Mouse (Mus musculus) kidney, adult 18-20 months (tissue): ENCODE data around the gene Bdh1.
"Not testable (repeated sequence)": the region's sequence is repeated elsewhere in the genome, so short reads cannot be mapped to it uniquely, and the experiment has no call there.

Experiments used
- DNase-seq: peaks from one replicate; pipeline ENCODE4 v3.0.0; 2021

The Bdh1 gene

DNA sequence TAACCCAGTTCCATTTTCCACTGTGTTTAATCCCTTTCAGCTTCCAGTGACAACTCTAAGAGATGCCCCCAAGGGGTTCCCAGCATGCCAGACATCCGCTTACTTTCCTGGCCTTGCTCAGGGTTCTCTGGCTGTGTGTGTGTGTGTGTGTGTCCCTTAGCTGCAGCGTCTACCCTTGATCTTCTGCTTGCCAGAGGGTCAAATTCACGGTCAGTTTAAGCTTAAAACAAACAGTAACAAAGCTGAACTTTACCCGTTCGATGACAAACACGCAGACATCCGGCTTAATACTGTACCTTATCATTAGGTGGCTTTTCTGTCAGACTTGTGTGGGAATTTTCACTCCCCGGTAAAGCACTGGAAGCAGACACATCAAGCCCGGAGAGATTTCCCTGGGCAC lies at the start of gene Bdh1:
Gene Bdh1, plus strand, starts transcription at position 281 of the 400 bp plus-strand sequence.
- DNase-seq: no peak

DNA sequence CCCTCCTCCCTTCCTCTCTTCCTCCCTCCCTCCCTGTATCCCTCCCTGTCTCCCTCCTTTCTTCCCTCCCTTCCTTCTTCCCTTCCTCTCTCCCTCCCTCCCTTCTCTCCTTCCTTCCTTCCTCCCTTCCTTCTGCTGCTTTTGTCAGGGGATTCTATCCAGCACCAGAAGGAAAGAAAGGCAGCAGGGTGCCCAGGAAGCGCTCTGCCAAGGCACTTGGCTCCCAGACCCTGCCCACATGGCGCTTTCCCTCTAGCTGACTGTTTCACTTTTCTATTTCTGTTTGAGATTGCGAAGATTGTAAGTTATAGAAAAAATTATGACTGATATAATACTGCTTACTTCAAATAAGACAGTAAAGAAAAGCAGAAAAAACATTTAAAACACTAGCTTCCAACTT lies 49.8 kb upstream of the Bdh1 start:
- DNase-seq: not testable (repeated sequence)

DNA sequence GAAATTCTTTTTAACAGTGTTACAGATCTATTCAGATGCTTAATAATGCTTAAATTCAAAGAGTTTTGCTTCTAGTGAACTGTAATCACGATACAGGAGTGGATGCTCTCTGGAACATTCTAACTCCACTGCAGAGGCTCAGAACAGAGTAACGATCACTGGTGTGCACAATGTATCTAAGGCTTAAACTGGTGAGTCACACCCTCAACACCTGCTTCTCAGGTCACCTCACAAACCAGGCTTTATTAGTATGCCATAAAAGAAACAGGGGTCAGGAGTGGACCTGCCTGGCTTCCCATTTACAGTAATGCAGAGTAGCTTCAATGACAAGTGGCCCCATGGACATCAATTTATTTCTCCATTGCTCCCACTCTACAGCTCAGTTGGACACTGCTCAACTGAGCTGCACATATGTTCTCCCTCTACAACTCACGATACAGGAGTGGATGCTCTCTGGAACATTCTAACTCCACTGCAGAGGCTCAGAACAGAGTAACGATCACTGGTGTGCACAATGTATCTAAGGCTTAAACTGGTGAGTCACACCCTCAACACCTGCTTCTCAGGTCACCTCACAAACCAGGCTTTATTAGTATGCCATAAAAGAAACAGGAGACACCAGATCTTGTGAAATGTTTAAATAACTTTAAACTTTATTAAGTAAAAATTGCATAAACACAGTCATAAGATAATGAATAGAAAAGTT lies 46.0 kb upstream of the Bdh1 start:
- DNase-seq: not testable (repeated sequence)

DNA sequence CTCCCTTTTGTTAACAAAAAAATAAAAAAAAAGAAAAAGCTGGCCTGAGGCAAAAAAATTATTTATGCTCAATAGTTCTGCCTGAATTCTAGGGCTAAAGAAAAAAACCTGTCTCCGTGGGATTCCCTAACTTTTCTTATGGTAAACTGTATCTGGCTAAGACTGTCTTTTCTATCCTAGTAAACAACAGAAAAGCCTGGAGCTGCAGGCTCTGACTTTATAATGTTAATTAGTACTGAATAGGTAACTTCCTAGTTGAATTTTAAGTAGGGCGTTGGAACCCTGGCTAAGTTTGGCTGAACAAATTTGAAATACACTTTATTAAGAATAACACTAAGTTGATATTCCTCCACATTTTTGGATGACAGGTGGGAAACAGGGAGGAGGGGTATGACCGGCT lies 33.8 kb upstream of the Bdh1 start:
- DNase-seq: not testable (repeated sequence)

- DNase-seq: no peak
Measured at GRCm38 (mm10) chr16:31399231-31399630, 22.8 kb upstream of the Bdh1 start.

GRCm38 (mm10) chr16:31400908-31401692 lies 21.0 kb upstream of the Bdh1 start:
- peak; percentile 0 for DNase-seq

DNA sequence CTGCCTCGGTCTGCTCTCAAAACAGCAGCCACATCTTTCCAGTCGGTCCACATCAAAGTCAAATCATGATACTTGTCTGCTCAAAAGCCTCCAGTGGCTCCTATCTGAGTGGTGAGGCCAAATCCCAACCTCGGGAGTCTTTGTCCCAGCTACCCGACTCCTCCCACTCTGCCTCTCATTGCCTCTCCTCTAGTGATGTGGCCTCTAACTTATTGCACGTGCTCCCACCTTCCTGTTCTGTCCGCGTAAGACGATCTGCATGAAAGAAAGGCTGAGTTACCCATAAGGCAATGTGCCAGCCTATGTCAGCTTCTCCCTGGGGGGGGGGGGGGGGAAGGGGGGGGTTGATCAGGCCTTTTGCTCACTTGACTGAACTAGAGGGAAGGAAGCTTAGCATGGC lies 20.0 kb upstream of the Bdh1 start:
- peak; percentile 1 for DNase-seq

- no peak for DNase-seq
Measured at GRCm38 (mm10) chr16:31403971-31404370, 18.1 kb upstream of the Bdh1 start.

DNA sequence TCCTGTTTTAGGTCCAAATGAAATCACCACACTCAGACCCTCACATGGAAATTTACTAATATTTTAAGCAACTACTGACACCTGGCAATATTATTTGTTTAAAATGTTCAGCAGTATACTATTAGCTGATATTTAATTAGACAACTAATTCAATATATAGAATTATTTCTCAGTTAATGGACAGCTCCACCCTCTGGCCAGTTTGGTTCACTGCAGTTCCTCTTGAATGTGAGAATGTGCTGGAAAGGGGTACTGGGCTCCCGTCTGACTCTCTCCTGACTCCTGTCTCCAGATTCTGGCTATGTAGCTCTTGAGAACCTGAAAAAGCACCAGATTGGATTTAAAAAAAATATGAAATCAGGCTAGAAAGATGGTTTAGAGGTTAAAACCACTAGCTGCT lies 17.0 kb upstream of the Bdh1 start:
- DNase-seq: no peak

DNA sequence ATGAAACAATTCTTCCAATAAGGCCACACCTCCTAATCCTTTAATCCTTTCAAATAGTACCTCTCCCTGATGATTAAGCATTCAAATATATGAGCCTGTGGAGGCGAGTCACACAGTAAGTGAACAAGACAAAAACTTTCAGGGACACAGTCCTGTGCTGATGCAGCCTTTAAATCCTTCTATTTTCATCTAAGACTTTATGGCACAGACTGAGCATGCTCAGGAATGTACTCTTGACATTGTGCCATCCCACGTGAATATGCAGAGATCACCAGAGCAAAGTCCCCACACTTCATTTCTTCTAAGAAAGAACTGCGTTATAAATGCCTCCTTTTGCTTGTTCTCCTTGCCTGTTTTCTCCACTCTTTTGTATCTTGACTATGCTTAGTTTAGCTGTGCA lies 14.2 kb upstream of the Bdh1 start:
- peak; percentile 28 for DNase-seq

DNA sequence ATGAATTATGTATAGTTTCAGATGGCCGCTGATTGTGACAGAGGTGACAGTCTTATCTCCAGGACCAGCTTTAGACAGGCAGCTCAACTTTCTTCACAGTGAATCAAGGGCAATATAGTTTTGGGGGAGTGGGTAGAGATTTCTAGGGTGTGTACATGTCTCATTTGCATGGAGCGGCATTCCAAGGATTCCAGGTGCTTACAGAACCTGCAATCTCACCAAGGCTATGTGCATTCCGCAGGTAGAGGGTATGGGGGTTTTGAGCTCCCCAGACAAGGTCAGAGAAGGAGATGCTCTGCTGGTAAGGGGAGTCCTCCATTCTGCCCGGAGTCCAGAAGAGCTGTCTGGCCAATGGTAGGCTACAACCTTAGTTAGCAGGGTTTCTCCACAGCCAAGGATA lies 11.1 kb upstream of the Bdh1 start:
- peak; percentile 8 for DNase-seq

DNA sequence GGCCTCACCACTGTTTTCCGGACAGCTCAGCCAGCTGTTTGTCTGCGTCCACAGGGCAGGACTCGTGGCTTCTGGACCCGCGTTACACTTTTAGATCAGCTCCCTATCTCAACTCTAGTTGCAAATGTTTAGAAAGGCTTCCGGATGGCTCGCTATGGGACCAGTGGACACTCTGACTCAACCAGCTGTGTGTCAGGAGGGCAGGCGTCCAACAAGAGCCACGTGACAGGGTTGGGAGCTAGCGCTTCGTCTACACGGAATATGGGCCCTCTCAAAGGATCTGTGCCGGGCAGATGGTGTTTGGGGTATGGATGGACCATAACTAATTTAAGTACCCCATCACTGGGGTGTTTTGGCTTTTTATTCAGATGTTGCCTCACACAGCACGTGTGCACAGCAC lies 9.8 kb upstream of the Bdh1 start:
- DNase-seq: peak; percentile 51

DNA sequence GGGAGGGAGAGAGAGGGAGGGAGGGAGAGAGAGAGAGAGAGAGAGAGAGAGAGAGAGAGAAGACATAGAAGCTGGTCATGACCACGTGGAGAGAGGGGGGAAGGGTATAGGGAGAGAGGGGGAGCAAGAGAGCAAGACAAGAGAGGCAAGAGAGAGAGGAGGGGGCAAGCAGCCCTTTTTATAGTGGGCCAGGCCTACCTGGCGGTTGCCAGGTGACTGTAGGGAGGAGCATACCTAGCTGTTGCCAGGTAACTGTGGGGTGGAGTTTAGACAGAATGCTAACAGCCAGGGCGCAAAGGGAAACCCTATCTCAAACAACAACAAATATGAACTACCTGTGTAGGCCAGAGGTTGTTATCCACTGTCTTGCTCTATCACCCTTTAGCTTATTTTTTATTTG lies 8.3 kb upstream of the Bdh1 start:
- DNase-seq: no peak

DNA sequence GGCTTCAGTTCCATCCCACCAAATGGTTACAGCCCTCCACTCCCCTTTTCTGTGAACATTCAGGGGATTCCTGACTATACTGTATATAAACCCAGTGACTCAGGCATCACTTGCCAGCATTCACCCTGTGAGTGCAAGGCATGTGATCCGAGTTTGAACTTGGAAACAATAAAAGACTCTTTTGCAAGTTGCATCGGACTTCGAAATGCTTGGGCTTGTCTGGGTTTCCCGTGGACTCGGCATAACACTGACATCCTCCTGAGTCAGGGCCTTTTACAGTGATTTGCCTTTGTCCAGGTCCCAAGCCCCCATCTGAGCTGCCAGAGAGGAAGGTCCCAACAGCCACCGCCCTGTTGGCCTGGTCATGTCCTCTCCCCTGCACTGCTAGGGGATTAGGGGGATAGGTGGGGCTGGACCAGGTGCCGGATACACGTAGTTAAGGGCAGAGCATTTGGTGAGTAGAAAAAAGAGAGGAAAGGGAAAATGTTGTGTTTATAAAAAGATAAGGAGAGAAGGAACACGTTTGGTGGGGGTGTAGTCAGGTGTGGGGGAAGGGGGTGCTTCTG lies 6.1 kb upstream of the Bdh1 start:
- no peak for DNase-seq

DNA sequence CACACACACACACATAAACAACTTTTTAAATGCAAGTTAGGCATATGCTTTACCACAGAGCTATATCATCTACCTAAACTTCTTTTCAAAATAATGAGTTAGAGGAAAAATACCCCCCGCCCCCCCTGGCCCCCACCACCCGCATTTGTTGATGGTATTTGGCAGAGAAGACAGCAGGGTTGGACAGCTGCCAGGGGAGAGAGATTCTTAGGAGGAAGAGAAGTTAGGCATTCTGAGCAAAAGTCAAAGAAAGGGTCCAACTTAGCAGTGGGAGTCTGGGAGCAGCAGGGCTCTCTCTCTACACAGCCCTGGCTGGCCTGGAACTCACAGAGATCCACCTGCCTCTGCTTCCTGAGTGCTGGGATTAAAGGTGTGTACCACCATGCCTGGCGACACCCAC lies 3.4 kb upstream of the Bdh1 start:
- no peak for DNase-seq

DNA sequence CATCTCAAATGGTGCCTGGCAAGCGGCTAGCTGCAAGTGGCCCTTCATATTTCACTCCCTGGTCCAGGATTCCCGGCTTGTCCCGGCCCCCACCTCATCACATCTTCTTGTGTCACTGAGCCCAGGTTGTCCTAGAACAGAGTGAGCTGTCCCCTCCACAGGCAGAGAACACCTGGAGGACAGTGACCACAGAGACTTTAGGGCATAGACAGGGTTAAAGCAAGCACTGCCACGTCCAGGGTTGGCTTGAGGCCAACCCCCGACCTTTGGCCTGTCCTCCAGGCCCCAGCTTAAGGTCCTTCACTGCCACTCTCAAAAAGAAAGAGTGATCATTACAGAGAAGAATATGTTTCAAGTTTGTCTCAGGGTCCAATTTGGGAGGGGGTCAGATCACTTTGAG lies 2.6 kb upstream of the Bdh1 start:
- no peak for DNase-seq

DNA sequence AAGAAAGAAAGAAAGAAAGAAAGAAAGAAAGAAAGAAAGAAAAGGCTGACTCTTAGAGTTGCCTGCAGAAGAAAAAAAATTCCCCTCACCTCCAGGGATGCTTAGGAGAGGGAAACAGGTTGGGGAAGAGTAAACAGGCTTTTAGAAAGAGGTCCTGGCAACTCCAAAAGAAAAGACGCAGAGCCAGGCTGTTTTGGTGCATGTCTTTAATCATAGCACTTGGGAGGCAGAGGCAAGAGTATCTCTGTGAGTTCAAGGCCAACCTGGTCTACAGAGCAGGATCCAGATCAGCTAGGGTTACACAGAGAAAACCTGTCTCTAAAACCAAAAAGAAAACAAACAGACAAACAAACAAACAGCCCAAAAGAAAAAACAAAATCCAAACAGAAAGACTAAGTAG lies 642 bp downstream of the Bdh1 start:
- DNase-seq: no peak

GRCm38 (mm10) chr16:31423368-31423767 lies 1.3 kb downstream of the Bdh1 start:
- no peak for DNase-seq

DNA sequence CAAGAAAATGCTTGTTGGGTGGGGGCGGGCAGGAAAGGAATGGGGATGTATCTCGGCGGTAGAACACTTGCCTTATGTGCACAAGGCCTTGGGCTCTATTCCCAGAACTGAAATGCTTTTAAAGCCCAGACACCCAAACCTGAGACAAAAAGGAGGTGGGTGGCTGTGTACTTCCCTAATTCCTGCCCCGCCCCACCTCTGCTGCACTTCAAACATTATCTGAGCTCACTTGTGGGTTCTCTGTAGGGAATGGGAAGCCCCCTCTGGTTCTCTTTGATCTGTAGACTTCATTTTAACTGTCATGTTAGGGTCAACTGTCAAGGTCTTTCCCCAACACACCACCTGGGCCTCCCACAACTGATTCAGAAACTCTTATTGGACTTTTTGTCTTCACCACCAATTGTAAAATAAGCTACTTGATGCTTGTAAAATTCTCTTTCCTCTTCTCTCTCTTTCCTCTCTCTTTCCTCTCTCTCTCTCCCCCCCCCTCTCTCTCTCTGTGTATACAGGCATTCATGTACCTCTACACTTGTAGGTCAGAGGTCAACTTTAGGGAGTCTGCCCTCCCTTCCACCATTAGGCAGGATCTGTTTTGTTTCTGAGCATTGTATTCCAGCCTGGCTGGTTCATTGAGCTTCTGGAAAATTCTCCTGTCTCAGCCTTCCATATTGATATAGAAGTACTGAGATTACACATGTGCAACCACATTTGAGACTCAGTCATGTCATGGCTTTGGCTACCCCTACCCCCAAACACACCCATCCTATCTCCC lies 2.5 kb downstream of the Bdh1 start:
- no peak for DNase-seq

DNA sequence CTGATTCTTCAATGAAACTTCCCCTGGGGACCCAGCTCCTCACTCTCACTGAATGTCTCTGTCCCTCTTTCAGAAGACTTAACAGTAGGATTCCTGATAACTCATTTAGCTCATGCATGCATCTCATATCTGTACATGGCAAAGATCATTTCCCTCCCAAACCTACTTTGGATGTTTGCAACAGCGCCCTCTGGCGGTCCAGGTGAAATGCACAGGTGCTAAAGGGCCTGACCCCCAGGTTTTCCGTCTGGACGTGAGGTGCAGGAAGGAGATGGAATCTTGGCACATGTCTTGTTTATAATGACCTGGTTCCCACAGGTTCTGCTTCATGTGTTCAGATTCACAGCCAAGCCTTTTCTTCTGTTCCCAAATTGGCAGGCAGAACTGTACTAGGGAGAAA lies 3.4 kb downstream of the Bdh1 start:
- DNase-seq: peak; percentile 86

GRCm38 (mm10) chr16:31426496-31427126 lies 4.5 kb downstream of the Bdh1 start:
- no peak for DNase-seq

GRCm38 (mm10) chr16:31428335-31428674 lies 6.2 kb downstream of the Bdh1 start:
- no peak for DNase-seq
